Mouse (Mus musculus) embryo, embryonic 10.5 days (tissue): ENCODE measurements around the gene St5.

Source experiments
- DNase-seq: peaks from one replicate; pipeline ENCODE4 v3.0.0-alpha.2; 2015; ENCODE audit warnings: low spot score

Gene St5

GRCm38 (mm10) chr7:109566841-109567768 lies 136.3 kb downstream of the St5 start:
- no peak for DNase-seq

DNA sequence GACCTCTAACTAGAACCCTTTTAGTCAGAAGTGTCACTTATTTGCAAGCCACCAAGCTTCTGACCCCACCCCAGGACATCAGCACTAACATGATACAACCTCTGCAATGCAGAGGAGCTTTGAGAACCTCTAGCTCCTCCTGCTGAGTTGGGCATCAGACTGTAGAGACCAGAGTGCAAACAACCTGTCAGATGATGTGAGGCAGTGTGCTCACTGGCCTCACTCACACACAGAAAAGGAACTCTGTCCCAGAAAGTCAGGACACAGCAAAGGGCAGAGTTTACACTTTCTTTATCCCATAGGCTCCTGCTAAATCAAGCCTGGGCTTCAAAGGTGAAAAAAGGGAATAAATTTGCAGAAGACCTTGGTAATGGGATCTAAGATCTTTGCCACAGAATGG lies 137.1 kb downstream of the St5 start:
- no peak for DNase-seq

- no peak for DNase-seq
Observed at GRCm38 (mm10) chr7:109563775-109564362, 139.5 kb downstream of the St5 start.

GRCm38 (mm10) chr7:109562676-109563075 lies 140.7 kb downstream of the St5 start:
- no peak for DNase-seq

GRCm38 (mm10) chr7:109562154-109562599 lies 141.2 kb downstream of the St5 start:
- DNase-seq, result no peak

- DNase-seq, result no peak
Observed at GRCm38 (mm10) chr7:109561466-109562153, 141.8 kb downstream of the St5 start.

GRCm38 (mm10) chr7:109559536-109559935 lies 143.9 kb downstream of the St5 start:
- no peak for DNase-seq

DNA sequence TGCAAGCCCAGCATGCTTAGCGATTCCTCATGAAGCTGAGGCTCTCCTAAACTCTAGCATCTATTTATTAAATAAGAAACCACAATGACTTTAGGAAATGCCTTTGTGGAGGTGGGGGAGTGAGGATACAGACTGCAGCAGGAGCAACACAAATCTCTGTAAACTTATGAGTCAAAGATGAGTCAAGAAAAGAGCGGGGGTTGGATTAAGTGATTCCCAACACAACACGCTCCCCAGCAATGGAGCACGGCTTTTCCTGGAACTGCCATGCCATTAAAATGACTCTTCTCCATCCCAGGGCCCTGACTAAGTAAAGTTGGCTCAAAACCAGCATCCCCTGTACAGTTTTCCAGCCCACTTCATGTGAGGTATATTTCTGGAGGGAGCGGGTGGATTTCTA lies 156.7 kb downstream of the St5 start:
- DNase-seq, result no peak

GRCm38 (mm10) chr7:109546186-109546585 lies 157.2 kb downstream of the St5 start:
- DNase-seq, result no peak

DNA sequence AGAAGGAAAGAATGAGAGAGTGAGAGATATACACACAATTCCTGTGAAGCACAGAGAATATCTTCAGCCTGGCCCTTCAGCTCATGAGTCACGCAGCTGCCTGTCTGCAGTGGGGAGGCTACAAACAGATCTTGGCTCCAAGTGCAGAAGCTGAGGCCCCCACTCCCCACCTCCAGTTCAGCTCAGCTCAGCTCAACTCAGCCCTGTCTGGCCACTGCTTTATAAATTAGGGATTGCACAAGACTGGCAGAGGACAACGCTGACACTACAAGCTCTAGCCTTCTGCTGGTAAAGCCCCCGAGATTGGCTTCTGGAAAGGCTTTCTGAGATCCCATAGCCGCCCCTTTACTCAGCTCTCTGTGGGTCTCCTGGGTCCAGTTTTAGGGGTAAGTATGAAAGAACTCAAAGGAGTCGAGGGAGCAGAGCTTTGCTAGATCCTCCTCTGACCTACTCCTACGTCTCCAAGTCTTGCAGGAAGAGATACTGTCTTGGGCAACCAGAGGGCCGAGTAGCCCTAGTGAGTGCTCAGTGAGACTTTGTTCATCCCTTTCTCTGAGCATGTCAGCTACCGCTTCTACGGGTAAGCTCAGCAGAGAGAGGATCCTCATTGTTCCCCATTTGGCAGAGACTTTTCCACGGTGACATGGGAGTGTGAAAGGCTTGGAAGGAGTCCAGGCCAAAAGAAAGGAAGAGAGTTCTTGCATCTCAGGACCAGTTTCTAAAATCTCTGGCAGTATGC lies 158.0 kb downstream of the St5 start:
- no peak for DNase-seq

DNA sequence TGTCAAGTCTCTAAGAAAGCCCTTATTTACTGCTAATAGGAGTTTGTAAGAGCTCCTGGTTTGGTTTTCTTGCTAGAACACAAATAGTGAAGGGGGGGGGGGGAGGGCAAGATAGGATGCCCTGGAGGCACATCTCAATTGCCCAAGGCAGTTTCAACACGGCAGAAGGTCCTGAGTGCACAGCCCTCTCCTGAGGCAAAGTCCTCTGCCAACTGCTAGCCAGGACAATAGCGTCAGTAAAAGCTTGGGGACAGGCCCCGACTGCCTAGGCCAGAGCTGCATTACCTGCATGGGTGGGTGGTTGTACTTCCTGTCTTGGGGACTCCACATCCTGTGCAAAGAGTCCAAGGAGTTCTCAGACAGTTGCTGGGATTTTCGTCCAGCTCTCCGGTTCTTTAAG lies 158.6 kb downstream of the St5 start:
- no peak for DNase-seq

GRCm38 (mm10) chr7:109542364-109542628 lies 161.1 kb downstream of the St5 start:
- DNase-seq, result no peak

- DNase-seq, result no peak
Observed at GRCm38 (mm10) chr7:109541609-109542363, 161.6 kb downstream of the St5 start.

GRCm38 (mm10) chr7:109540902-109541301 lies 162.5 kb downstream of the St5 start:
- no peak for DNase-seq

GRCm38 (mm10) chr7:109536451-109536946 lies 166.9 kb downstream of the St5 start:
- DNase-seq, result no peak

- DNase-seq, result no peak
Observed at GRCm38 (mm10) chr7:109534921-109535320, 168.5 kb downstream of the St5 start.

DNA sequence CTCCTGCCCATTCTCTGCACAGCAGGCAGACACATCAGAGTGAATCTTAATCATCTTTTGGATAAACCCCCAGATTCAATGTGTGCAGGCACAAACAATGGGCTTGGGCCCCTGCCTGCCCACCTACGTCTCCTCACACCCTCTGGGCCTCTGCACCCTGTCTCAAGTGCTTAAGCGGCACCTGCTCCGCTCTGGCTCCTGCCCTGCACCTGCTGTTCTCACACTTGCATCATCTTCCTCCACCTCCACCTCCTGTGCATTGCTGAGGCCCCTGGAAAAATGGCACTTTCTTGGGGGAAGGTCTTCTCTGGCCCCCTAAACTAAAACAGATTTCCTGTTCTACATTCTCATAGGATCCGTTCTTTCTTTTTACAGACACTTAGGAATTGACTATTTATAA lies 169.5 kb downstream of the St5 start:
- no peak for DNase-seq

DNA sequence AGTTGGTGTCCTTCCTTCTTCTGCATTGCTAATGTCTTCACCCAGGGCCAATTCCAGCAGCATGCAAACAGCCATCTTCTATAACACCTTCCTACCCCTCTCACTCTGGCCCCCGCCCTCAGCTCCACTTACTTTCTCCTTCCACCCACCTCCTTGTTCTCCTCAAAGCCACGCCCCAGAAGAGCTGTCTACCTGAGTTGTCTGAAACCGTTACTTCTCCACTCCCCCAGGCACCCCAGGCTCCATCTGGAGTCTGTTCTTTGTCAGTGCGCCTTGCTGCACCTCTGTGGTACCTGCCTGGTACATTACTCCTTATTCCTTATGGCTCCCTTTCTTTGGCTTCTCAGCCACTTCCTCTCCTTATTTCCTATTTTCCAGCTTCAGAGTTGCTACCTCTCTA lies 170.3 kb downstream of the St5 start:
- DNase-seq, result no peak

- DNase-seq, result no peak
Observed at GRCm38 (mm10) chr7:109532691-109533090, 170.7 kb downstream of the St5 start.

- no peak for DNase-seq
Observed at GRCm38 (mm10) chr7:109531501-109531900, 171.9 kb downstream of the St5 start.

- DNase-seq, result no peak
Observed at GRCm38 (mm10) chr7:109529741-109530140, 173.7 kb downstream of the St5 start.
